Mouse (Mus musculus) small intestine, adult 2 months (tissue): Measurements from ENCODE around the gene Arv1.

Experiments
- CTCF ChIP-seq: fragments of 200-500 bp; IDR thresholded peaks from 2 replicates; pipeline ENCODE4 v1.5.1; 2012; ENCODE audit warnings: low read depth, mild to moderate bottlenecking, control low read depth, inconsistent platforms, low read length, moderate library complexity, mixed read lengths; ENCODE audit not compliant: insufficient replicate concordance, insufficient read length; ENCODE audit errors: extremely low read depth
- POLR2A ChIP-seq: fragments of 200-500 bp; IDR thresholded peaks from 2 replicates; pipeline ENCODE4 v1.6.1; 2012; ENCODE audit warnings: low read depth, mild to moderate bottlenecking, control low read depth, inconsistent platforms, low read length, moderate library complexity

- no peak for TF ChIP-seq POLR2A
- no peak for TF ChIP-seq CTCF
Observed at GRCm38 (mm10) chr8:124705823-124706222, 16.1 kb upstream of the Arv1 start.
